Mouse (Mus musculus) myocyte (in vitro differentiated cells): ENCODE results near the gene Itpr3. TPM values are rescaled to one million over a fixed set of nuclear protein-coding genes. Genes with fewer than 3 reads are reported as not detected.

Experiments
- H3K27me3 ChIP-seq: one replicate; pipeline ENCODE4 v1.6.1; 2011; ENCODE audit not compliant: control insufficient read depth, insufficient read depth, insufficient read length
- H3K36me3 ChIP-seq: one replicate; pipeline ENCODE4 v1.6.1; 2011; ENCODE audit not compliant: control insufficient read depth, insufficient read depth
- H3K4me2 ChIP-seq: one replicate; pipeline ENCODE4 v1.6.1; 2011; ENCODE audit warnings: low read depth, control low read depth
- H3K4me3 ChIP-seq: one replicate; pipeline ENCODE4 v1.5.1; 2011; ENCODE audit warnings: mild to moderate bottlenecking, control low read depth, moderate library complexity
- H3K79me2 ChIP-seq: one replicate; pipeline ENCODE4 v1.6.1; 2011; ENCODE audit not compliant: control insufficient read depth, insufficient read depth
- H3ac ChIP-seq: one replicate; pipeline ENCODE4 v1.6.1; 2011; ENCODE audit not compliant: control insufficient read depth, insufficient read length
- CEBPB ChIP-seq: IDR thresholded peaks from 2 replicates; pipeline ENCODE4 v1.6.1; 2011; ENCODE audit warnings: mild to moderate bottlenecking, moderate library complexity; ENCODE audit not compliant: poor library complexity, insufficient read depth, severe bottlenecking
- E2F4 ChIP-seq: IDR thresholded peaks from one replicate; pipeline ENCODE4 v1.6.1; 2011; ENCODE audit warnings: mild to moderate bottlenecking, control low read depth, moderate library complexity; ENCODE audit not compliant: insufficient read depth
- MAX ChIP-seq: IDR thresholded peaks from one replicate; pipeline ENCODE4 v1.6.1; 2011; ENCODE audit warnings: low read depth, mild to moderate bottlenecking, control low read depth
- MYOD1 ChIP-seq, 3 experiments: IDR thresholded peaks; one replicate each; pipeline ENCODE4 v1.6.1; 2011; ENCODE audit warnings: control low read depth in 2 of 3, low read depth in 2 of 3, mild to moderate bottlenecking in 2 of 3, moderate library complexity in 1 of 3; ENCODE audit not compliant: insufficient read length in 2 of 3, control insufficient read depth in 1 of 3
- MYOG ChIP-seq, 3 experiments: IDR thresholded peaks; one replicate each; pipeline ENCODE4 v1.6.1; 2011; ENCODE audit warnings: control low read depth in 2 of 3, low read depth in 2 of 3, mild to moderate bottlenecking in 2 of 3; ENCODE audit not compliant: insufficient read length in 2 of 3, control insufficient read depth in 1 of 3, insufficient read depth in 1 of 3
- POLR2A ChIP-seq: IDR thresholded peaks from one replicate; pipeline ENCODE4 v1.6.1; 2011; ENCODE audit warnings: low read depth, mild to moderate bottlenecking, control low read depth, moderate library complexity; ENCODE audit not compliant: insufficient read length
- POLR2AphosphoS2 ChIP-seq: IDR thresholded peaks from one replicate; pipeline ENCODE4 v1.6.1; 2011; ENCODE audit warnings: low read depth, control low read depth; ENCODE audit not compliant: insufficient read length
- REST ChIP-seq: IDR thresholded peaks from one replicate; pipeline ENCODE4 v1.6.1; 2011; ENCODE audit warnings: mild to moderate bottlenecking, control low read depth, moderate library complexity; ENCODE audit not compliant: insufficient read depth, insufficient read length
- SRF ChIP-seq: IDR thresholded peaks from one replicate; pipeline ENCODE4 v1.6.1; 2011; ENCODE audit warnings: low read depth; ENCODE audit not compliant: control insufficient read depth, insufficient read length
- TCF12 ChIP-seq: IDR thresholded peaks from one replicate; pipeline ENCODE4 v1.6.1; 2011; ENCODE audit warnings: mild to moderate bottlenecking, control low read depth; ENCODE audit not compliant: poor library complexity, insufficient read depth, severe bottlenecking
- TCF3 ChIP-seq: IDR thresholded peaks from one replicate; pipeline ENCODE4 v1.6.1; 2011; ENCODE audit warnings: low read depth, control low read depth; ENCODE audit not compliant: insufficient read length
- USF1 ChIP-seq: IDR thresholded peaks from one replicate; pipeline ENCODE4 v1.6.1; 2011; ENCODE audit warnings: low read depth, mild to moderate bottlenecking, control low read depth, moderate library complexity
- polyA plus RNA-seq: library from polyadenylated mRNA; unstranded; fragments of >200 nt; fragmentation: generic; extraction: Trizol; gene quantifications from one replicate; pipeline ENCODE4 v1.2.1, GENCODE M21; 2012; ENCODE audit warnings: missing spikeins

Gene Itpr3
- polyA plus RNA-seq, 1 experiment: 22.2 TPM

DNA sequence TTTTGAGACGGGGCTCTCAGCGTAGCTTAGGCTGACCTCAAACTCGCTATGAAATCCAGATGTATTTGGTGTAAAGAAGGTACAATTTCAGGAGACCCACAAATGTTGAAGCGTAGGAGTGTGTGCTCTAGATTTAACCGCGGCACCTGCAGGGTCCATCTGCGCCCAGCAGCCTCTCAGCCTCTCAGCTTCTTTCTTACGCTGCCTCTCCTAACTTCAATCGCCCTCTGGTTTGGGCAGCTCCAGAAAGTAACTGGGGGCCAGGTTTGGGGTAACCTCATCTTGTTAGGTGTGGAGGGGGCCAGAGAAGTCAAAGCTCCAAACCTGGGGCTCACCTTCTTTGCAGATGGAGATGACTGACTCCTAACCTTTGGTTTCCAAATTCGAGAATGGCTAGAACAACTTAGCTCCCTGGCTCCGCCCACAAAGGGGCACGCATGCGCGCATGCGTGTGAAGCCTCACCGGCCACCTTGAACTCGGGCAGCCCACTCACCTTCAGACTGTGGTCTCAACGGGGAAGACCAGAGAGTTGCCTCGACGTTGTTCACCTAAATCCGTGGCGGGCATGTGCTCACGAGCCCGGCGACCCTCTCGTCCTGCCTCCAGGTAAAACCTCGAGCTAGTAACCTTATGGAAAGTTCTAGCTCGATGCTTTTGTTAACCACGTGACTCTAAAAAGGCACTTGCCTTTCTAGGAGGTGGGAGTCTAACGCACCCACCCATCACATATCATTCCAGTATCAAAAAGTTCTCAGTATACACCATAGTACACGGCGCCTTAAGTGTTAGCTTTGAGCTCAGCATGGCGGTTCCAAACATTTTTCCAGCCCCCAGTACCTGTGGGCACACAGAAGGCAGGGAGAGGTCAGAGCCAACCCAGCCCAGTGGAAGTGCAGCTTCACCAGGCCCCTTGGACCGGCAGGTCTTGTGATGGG is 39.3 kb upstream of the Itpr3 start:
- no peaks in the 10 kb centered on the region for H3K27me3 ChIP-seq
- TF ChIP-seq POLR2AphosphoS2 (peak; percentile 21), TCF12 (no peak), TCF3 (no peak), MYOD1 (IDR thresholded peaks at IDR 0.05; ENCODE audit: control insufficient read depth in 1 of 3, insufficient read length in 2 of 3, low read depth in 2 of 3) (no peak), MAX (no peak)
- H3K36me3 ChIP-seq: peaks cover 4% of the 10 kb centered on the region
- H3K4me3 ChIP-seq: no peak overlapping the region
- H3K4me2 ChIP-seq: peak overlapping the region; percentile 55
- H3K79me2 ChIP-seq: no peaks in the 10 kb centered on the region
- H3ac ChIP-seq: no peak overlapping the region

DNA sequence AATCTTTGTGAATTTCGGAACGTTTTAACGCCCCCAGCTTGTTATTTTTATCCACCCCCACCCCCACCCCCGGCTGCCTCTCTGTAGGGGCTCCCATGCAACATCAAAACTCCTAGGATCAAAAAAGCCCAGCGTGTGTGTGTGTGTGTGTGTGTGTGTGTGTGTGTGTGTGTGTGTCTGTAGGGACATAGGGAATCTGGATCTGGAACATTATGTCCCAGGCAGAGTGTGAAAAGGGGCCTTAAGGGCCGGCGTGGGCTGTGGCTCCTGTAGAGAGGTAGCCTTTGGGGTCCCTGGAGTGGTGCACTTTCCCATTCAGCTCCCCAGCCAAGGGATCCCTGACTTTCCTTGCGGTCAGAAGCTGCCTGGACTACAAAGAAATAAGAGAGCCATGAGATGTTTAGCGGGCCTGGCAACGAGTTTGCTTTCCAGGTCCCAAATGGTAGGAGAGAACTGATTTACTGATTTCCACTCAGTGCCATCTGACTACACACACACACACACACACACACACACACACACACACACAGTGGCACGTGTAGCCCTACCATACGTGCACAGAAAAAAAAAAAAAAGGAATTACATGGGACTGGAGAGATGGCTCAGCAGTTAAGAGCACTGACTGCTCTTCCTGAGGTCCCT is 38.4 kb upstream of the Itpr3 start:
- TF ChIP-seq MYOG (IDR thresholded peaks at IDR 0.05; ENCODE audit: control insufficient read depth in 1 of 3, insufficient read depth in 1 of 3, insufficient read length in 2 of 3, low read depth in 2 of 3): no peak
- no peak for TF ChIP-seq POLR2AphosphoS2
- TF ChIP-seq MAX: no peak
- no peak for TF ChIP-seq POLR2A
- TF ChIP-seq USF1: no peak
- no peak overlapping the region for H3K4me2 ChIP-seq
- H3K79me2 ChIP-seq: no peaks in the 10 kb centered on the region
- H3K36me3 ChIP-seq: peaks cover 4% of the 10 kb centered on the region
- H3ac ChIP-seq: no peak overlapping the region
- H3K27me3 ChIP-seq: no peaks in the 10 kb centered on the region
- H3K4me3 ChIP-seq: no peak overlapping the region

DNA sequence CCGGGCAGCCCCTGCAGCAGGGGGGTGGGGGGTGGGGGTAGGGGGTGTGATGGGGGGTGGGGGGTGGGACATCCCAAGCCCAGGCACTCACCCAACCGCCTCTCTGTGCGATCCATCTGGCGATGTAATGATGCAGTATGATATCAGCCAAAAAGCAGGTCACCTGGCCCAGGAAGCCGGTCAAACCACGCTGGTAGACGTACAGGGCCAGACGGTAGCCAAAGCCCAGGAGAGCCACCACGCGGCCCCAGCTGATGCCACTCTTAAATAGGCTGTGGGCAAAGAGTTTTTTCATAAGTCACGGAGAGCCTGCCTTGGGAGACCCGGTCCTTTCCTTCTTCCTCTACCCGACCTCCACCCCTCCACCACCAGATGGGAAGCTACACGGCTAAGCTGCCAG is 36.0 kb upstream of the Itpr3 start:
- Histone ChIP-seq H3ac (no peak overlapping the region), H3K36me3 (peaks cover 11% of the 10 kb centered on the region), H3K27me3 (no peaks in the 10 kb centered on the region), H3K4me3 (no peak overlapping the region), H3K4me2 (no peak overlapping the region), H3K79me2 (no peaks in the 10 kb centered on the region)
- no peak for TF ChIP-seq USF1
- TF ChIP-seq MAX: no peak
- no peak for TF ChIP-seq E2F4
- no peak for TF ChIP-seq TCF12
- no peak for TF ChIP-seq MYOD1 (IDR thresholded peaks at IDR 0.05; ENCODE audit: control insufficient read depth in 1 of 3, insufficient read length in 2 of 3, low read depth in 2 of 3)
- no peak for TF ChIP-seq POLR2A
- no peak for TF ChIP-seq CEBPB
- no peak for TF ChIP-seq SRF
- TF ChIP-seq POLR2AphosphoS2: no peak
- no peak for TF ChIP-seq TCF3
- TF ChIP-seq REST: no peak
- no peak for TF ChIP-seq MYOG (IDR thresholded peaks at IDR 0.05; ENCODE audit: control insufficient read depth in 1 of 3, insufficient read depth in 1 of 3, insufficient read length in 2 of 3, low read depth in 2 of 3)

DNA sequence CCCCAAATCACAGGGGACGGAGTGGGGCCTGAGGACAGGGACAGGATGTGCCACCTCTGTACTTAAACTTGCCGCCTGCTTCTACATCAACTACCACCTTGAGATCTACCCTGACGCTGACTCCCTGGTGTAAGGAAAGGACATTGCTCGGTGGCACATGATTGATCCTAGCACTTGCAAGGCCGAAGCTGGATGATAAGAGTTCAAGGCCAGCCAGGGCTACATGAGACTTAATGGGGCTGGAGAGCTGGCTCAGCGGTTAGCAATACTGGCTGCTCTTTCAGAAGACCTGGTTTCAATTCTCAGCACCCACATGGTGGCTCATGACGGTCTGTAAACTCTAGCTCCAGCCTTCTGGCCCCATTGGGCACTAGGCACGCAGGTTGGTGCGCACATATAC is 35.4 kb upstream of the Itpr3 start:
- H3K4me2 ChIP-seq: no peak overlapping the region
- no peak overlapping the region for H3ac ChIP-seq
- no peaks in the 10 kb centered on the region for H3K27me3 ChIP-seq
- TF ChIP-seq TCF3 (no peak), MAX (no peak), POLR2A (no peak), SRF (no peak), CEBPB (no peak), MYOD1 (IDR thresholded peaks at IDR 0.05; ENCODE audit: control insufficient read depth in 1 of 3, insufficient read length in 2 of 3, low read depth in 2 of 3) (no peak), POLR2AphosphoS2 (no peak), USF1 (no peak), E2F4 (no peak), TCF12 (no peak), REST (no peak)
- peaks cover 11% of the 10 kb centered on the region for H3K36me3 ChIP-seq
- peaks cover 3% of the 10 kb centered on the region for H3K79me2 ChIP-seq
- no peak overlapping the region for H3K4me3 ChIP-seq

DNA sequence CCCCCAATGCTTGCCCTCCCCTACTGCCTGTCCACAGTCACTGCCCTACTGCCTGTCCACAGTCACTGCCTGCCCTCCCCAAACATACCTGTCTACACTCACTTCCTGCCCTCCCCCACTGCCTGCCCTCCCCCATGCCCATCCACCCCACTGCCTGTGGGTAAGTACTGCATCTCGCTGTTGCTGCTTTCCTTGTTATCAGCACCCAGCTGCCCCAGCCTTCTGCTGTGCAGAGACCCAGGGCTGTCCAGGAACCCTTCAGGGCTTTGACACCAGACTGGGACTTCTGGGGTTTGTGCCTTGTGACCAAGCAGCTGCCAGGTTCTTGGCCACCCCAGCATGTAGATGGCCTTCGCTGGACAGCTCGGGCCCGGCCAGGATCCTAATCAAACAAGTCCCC is 33.8 kb upstream of the Itpr3 start:
- no peaks in the 10 kb centered on the region for H3K27me3 ChIP-seq
- peaks cover 19% of the 10 kb centered on the region for H3K79me2 ChIP-seq
- TF ChIP-seq SRF (no peak), MYOD1 (IDR thresholded peaks at IDR 0.05; ENCODE audit: control insufficient read depth in 1 of 3, insufficient read length in 2 of 3, low read depth in 2 of 3) (no peak), POLR2AphosphoS2 (no peak), MYOG (IDR thresholded peaks at IDR 0.05; ENCODE audit: control insufficient read depth in 1 of 3, insufficient read depth in 1 of 3, insufficient read length in 2 of 3, low read depth in 2 of 3) (no peak), E2F4 (no peak), REST (no peak), TCF3 (no peak), POLR2A (no peak), TCF12 (no peak), CEBPB (no peak), USF1 (no peak), MAX (no peak)
- H3K4me2 ChIP-seq: no peak overlapping the region
- no peak overlapping the region for H3K4me3 ChIP-seq
- peaks cover 11% of the 10 kb centered on the region for H3K36me3 ChIP-seq
- H3ac ChIP-seq: no peak overlapping the region
